Mouse (Mus musculus) midbrain, embryonic 14.5 days (tissue): ENCODE data around the gene Gm11084. TPM values are rescaled to one million over a fixed set of nuclear protein-coding genes. Genes with fewer than 3 reads are reported as not detected.

Experiments used
- ATAC-seq: fragments of 200-750 bp; cut with Nextera tagmentation; 2 replicates; pipeline ENCODE4 v1.8.0; 2017; ENCODE audit warnings: moderate number of reproducible peaks, moderate library complexity; ENCODE audit not compliant: low FRiP score, low TSS enrichment
- DNase-seq: peaks from one replicate; pipeline ENCODE4 v3.0.0-alpha.2; 2015
- H3K27ac ChIP-seq: fragments of 300-500 bp; sonication (generic); replicated peaks from 2 replicates; pipeline ENCODE4 v1.5.1; 2014; ENCODE audit warnings: mild to moderate bottlenecking, low read depth, low read length, moderate library complexity
- H3K27me3 ChIP-seq: fragments of 300-500 bp; sonication (generic); 2 replicates; pipeline ENCODE4 v1.6.1; 2014; ENCODE audit warnings: low read length, control low read depth, mixed read lengths; ENCODE audit not compliant: control insufficient read depth, insufficient read depth
- H3K36me3 ChIP-seq: fragments of 300-500 bp; sonication (generic); 2 replicates; pipeline ENCODE4 v1.6.1; 2014; ENCODE audit warnings: low read length, control low read depth; ENCODE audit not compliant: control insufficient read depth, insufficient read depth
- H3K4me1 ChIP-seq: fragments of 300-500 bp; sonication (generic); 2 replicates; pipeline ENCODE4 v1.6.1; 2014; ENCODE audit warnings: mild to moderate bottlenecking, antibody characterized with exemption, low read length, control low read depth; ENCODE audit not compliant: control insufficient read depth, insufficient read depth
- H3K4me2 ChIP-seq: fragments of 300-500 bp; sonication (generic); 2 replicates; pipeline ENCODE4 v1.6.1; 2014; ENCODE audit warnings: mild to moderate bottlenecking, low read length, moderate library complexity
- H3K4me3 ChIP-seq: fragments of 300-500 bp; sonication (generic); replicated peaks from 2 replicates; pipeline ENCODE4 v1.5.1; 2014; ENCODE audit warnings: low read depth, low read length
- H3K9ac ChIP-seq: fragments of 300-500 bp; sonication (generic); replicated peaks from 2 replicates; pipeline ENCODE4 v1.6.1; 2014; ENCODE audit warnings: mild to moderate bottlenecking, low read length, moderate library complexity
- H3K9me3 ChIP-seq: fragments of 300-500 bp; sonication (generic); 2 replicates; pipeline ENCODE4 v1.6.1; 2016; ENCODE audit warnings: low read length, control low read depth, mixed read lengths; ENCODE audit not compliant: control insufficient read depth
- WGBS: fragments of 180-500 bp; shearing (Covaris S2); extraction: QIAGEN DNeasy Blood & Tissue Kit; methylation state at CpG from one replicate; pipeline ENCODE4 v1.1.7; 2014; 5-methylcytosine and 5-hydroxymethylcytosine counted together
- polyA plus RNA-seq: library from polyadenylated mRNA; unstranded; fragments of >200 nt; fragmentation: Nextera tagmentation; extraction: Ambion mirVana; gene quantifications from 2 replicates; pipeline ENCODE4 v1.2.1, GENCODE M21; 2014

Gene Gm11084
- polyA plus RNA-seq, result not detected in 2 replicates

DNA sequence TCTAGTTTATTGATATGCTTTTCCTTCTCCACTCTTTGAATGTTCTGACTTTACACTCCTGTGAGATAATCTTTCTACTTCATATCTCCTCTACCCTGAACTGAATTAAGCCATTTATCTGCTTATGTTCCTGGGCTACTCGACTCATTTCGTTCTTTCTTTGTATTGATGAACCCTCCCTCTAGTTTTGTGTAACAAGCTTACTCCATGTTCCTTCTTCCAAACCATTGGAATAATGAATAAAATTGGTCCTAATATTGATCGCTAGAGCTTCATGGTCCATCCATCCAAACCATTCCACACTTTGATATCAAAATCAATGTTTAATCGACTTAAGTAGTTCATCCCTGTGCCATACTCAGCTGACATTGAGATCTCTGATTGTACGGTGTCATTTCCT lies at the start of gene Gm11084:
TSS of gene Gm11084 (minus strand) at position 101 of the 400 bp plus-strand sequence.
- no peak for DNase-seq
- no peak for ATAC-seq
- no peak within 1 kb of the TSS for H3K9ac ChIP-seq
- no peaks in the 10 kb centered on the region for H3K36me3 ChIP-seq
- H3K9me3 ChIP-seq, result no peaks in the 10 kb centered on the region
- no peaks in the 10 kb centered on the region for H3K4me1 ChIP-seq
- no peaks in the 10 kb centered on the region for H3K27me3 ChIP-seq
- no peak within 1 kb of the TSS for H3K27ac ChIP-seq
- no peak within 1 kb of the TSS for H3K4me3 ChIP-seq
- WGBS, result 94% methylated on average over 5 of the region's 5 CpGs
- no peak within 1 kb of the TSS for H3K4me2 ChIP-seq

DNA sequence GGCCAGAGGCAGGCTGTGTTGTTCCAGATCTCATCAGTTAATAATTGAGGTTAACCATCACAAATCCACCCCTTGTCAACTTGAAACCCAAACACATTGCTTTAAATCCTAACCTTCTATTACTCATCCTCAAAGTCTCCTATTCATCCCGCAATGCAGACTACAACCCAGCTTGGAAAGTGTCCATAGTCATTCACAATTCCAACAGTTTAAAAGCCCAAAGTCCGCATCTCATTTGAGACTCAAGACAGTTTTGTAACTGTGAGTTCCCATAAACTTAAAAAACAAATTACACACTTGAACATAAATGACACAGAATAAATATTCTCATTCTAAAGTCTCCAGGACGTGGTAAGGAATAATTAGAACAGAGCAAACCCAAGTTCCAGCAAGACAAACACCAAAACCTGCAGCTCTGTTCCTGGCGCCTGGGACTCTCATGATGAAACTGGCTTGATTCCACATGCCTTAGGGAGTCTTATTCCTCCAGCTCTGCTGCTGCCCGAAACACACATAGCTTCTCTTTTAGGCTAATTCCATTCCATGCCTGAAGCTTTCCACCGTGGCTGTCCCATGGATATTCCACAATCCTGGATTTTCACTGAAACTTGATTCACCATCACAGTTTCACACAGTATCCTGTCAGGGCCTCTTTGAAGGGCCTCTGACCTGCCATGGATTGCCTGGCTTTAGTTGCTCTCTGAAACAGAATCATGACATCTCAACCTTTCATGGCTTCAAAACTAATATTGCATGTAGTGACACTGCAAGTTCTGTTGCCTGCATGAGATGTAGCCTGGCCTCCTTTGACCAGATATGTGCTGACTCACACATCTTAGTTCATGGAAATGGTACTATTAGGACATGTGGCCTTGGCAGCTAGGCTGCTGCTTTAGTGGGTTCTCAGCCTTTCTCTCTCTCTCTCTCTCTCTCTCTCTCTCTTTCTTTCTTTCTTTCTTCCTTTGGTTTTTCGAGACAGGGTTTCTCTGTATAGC lies 44.8 kb upstream of the Gm11084 start:
- 83% methylated on average over 7 of the region's 7 CpGs for WGBS

DNA sequence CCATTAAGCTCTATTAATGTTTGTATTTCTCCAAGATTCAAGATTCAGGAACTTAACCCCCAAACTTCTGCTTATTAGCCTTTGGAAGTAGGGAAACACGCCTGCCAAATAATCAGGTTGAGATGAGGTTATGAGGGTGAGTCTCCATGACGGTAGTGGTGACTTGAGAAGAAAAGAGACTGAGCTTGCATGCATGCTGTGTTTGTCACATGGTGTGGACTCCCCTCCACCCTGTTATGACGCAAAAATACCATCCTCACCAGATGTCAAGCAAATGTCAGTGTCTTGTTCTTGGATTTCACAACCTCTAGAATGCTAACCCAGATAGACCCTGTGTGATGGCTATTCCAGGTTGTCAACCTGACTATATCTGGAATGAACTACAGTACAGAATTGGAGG lies 43.3 kb upstream of the Gm11084 start:
- WGBS, result 96% methylated on average over 3 of the region's 3 CpGs
- H3K9ac ChIP-seq, result no peak overlapping the region
- H3K36me3 ChIP-seq, result no peaks in the 10 kb centered on the region

More for the DNA sequence above, 44.8 kb upstream of the Gm11084 start:
- DNase-seq, result no peak
- no peak for ATAC-seq
- Histone ChIP-seq H3K4me3 (no peak overlapping the region), H3K27me3 (no peaks in the 10 kb centered on the region), H3K36me3 (no peaks in the 10 kb centered on the region), H3K9ac (no peak overlapping the region), H3K27ac (no peak overlapping the region), H3K9me3 (no peaks in the 10 kb centered on the region), H3K4me2 (no peak overlapping the region), H3K4me1 (no peaks in the 10 kb centered on the region)

DNA sequence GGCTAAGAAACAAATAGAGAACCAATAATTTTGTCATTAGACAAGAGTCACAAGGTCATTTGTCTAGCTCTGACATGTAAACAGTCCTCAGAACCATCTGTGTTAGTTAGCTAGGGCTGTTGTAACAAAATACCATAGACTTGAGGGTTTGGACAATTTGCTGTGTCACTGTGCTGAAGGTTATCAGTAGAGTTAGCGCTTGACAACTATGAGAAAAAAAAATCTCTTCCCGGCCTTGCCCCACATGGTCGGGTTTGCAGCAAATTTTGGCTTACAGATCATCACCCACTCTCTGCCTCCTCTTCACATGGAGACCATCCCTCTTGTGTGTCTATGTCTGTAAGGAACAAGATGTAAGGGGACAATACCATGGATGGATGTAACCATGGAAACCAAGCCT lies 41.5 kb upstream of the Gm11084 start:
- no peak for ATAC-seq
- Histone ChIP-seq H3K9me3 (no peaks in the 10 kb centered on the region), H3K27me3 (no peaks in the 10 kb centered on the region), H3K4me1 (no peaks in the 10 kb centered on the region), H3K27ac (no peak overlapping the region), H3K4me3 (no peak overlapping the region), H3K36me3 (no peaks in the 10 kb centered on the region), H3K4me2 (no peak overlapping the region), H3K9ac (no peak overlapping the region)
- WGBS, result 91% methylated on average over 3 of the region's 3 CpGs
- DNase-seq, result no peak

More for the DNA sequence above, 43.3 kb upstream of the Gm11084 start:
- Histone ChIP-seq H3K4me2 (no peak overlapping the region), H3K27ac (no peak overlapping the region), H3K4me1 (no peaks in the 10 kb centered on the region), H3K4me3 (no peak overlapping the region), H3K9me3 (no peaks in the 10 kb centered on the region), H3K27me3 (no peaks in the 10 kb centered on the region)
- ATAC-seq, result no peak
- no peak for DNase-seq

DNA sequence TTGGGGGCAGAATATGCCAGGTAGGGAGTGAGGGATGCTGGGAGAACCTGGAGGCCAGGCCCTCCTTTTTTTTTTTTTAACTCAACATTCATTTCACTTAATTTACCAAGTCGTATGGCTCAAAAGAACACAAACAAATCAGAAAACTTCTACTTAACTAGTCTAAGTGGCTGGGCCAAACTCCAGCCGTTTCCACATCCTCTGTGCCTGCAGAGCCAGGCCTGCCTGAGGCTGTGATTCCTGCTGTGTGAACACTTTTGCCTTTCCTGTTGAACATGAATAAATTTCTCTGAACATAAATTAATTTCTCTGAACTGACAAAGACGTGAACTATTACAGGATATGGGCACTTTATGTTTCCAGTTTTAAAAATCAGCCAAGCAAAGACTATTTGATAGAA lies 40.6 kb upstream of the Gm11084 start:
- H3K4me1 ChIP-seq, result no peaks in the 10 kb centered on the region
- no peaks in the 10 kb centered on the region for H3K27me3 ChIP-seq
- no peak overlapping the region for H3K27ac ChIP-seq
- H3K9me3 ChIP-seq, result no peaks in the 10 kb centered on the region
- no peak overlapping the region for H3K4me2 ChIP-seq
- DNase-seq, result peak; percentile 41
- no peak overlapping the region for H3K4me3 ChIP-seq
- no peak overlapping the region for H3K9ac ChIP-seq
- WGBS, result 63% methylated on average over 3 of the region's 3 CpGs
- H3K36me3 ChIP-seq, result no peaks in the 10 kb centered on the region
- no peak for ATAC-seq

DNA sequence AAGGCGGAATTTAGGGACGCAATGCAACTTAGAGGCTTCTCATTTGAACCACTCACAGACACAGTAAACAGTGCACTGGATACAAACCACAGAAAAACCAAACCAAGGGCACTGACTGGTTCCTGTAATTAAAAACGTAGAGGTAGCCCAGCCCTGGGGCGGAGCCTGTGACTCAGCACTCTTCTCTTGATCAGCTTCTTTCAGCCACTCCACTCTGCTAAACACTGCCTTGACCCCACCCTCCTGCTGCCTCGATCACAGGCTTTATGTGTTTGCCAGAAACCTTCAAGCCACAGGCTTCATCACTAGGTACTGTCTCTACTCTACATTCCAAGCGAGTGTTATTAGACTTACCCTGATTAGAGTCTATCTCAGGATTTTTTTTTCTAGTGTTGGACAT lies 37.3 kb upstream of the Gm11084 start:
- Histone ChIP-seq H3K9ac (no peak overlapping the region), H3K4me1 (no peaks in the 10 kb centered on the region), H3K4me3 (no peak overlapping the region), H3K27me3 (no peaks in the 10 kb centered on the region), H3K4me2 (no peak overlapping the region), H3K36me3 (no peaks in the 10 kb centered on the region), H3K27ac (no peak overlapping the region), H3K9me3 (no peaks in the 10 kb centered on the region)
- ATAC-seq (no peak), DNase-seq (no peak)
- WGBS, result 48% methylated on average over 6 of the region's 6 CpGs

DNA sequence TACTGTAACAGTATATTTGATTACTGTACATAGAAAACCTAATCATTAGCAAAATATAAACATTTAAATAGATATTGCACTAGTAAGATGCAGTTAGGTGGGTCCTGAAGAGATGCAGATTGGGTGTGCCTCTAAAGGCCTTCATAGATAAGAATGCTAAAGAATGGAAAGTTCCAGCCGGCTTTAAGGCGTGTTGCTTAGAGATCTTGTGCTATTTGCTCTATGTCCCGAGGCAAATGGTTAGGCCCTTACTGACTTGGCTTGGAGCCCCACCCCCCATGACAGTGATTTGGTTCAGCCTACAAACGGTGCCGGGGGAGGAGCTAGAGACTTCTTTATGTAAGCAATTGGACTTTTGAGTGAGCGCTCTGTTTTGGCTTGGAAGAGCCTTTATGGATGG lies 34.5 kb upstream of the Gm11084 start:
- Histone ChIP-seq H3K4me1 (no peaks in the 10 kb centered on the region), H3K27me3 (no peaks in the 10 kb centered on the region), H3K9ac (no peak overlapping the region), H3K27ac (no peak overlapping the region), H3K36me3 (no peaks in the 10 kb centered on the region), H3K4me2 (no peak overlapping the region), H3K9me3 (no peaks in the 10 kb centered on the region), H3K4me3 (no peak overlapping the region)
- ATAC-seq, result no peak
- DNase-seq, result no peak
- WGBS, result 89% methylated on average over 6 of the region's 6 CpGs

DNA sequence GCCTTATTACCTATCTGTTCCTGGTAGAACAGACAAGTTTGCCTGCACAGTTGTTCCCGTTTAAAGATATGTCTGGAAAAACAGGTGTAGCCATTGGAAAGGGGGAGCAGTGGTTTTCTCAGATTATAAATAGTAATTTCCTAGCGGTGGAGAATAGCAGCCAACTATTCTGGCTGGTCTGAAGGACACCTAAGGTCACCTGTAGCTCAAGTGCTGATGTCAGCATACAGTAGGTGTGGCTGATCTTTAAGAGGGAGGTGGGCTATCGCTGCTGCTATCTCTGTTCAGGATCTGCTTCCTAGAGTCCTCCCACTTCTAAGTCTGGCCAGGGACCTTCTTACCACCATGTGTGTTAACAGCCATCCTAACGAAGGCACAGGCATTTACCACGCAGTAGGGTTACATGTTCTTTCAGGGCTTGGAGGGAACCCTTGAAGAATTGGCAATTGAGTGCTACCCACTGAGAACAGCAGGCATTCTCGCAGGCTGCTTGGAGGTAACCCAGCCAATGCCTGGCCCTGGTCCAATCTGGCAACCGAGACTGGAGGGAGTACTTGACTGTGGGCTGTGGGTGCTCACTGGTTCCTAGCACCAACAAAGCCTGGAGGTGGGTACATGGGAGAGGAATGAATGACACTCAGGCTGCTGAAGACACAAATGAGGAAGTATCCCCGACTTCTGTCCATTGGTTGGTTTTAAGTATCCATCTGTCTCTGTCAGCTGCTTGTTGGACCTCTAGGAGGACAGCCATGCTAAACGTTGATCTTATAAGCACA lies 33.0 kb upstream of the Gm11084 start:
- Histone ChIP-seq H3K4me2 (no peak overlapping the region), H3K36me3 (no peaks in the 10 kb centered on the region), H3K9ac (no peak overlapping the region), H3K9me3 (no peaks in the 10 kb centered on the region), H3K27ac (no peak overlapping the region), H3K4me1 (no peaks in the 10 kb centered on the region), H3K27me3 (no peaks in the 10 kb centered on the region), H3K4me3 (no peak overlapping the region)
- DNase-seq, result peak; percentile 37
- WGBS, result 79% methylated on average over 9 of the region's 9 CpGs
- no peak for ATAC-seq
